Mouse (Mus musculus): ENCODE data around the gene Lrrc46. TPM values are rescaled to one million over a fixed set of nuclear protein-coding genes. Genes with fewer than 3 reads are reported as not detected.

Lrrc46 gene
- not detected for polyA plus RNA-seq (2014; fragmentation: Illumina TruSeq; extraction: RNeasy Lipid Tissue Mini Kit (QIAGEN cat#74804); ENCODE audit: low read depth, low replicate concordance)

DNA sequence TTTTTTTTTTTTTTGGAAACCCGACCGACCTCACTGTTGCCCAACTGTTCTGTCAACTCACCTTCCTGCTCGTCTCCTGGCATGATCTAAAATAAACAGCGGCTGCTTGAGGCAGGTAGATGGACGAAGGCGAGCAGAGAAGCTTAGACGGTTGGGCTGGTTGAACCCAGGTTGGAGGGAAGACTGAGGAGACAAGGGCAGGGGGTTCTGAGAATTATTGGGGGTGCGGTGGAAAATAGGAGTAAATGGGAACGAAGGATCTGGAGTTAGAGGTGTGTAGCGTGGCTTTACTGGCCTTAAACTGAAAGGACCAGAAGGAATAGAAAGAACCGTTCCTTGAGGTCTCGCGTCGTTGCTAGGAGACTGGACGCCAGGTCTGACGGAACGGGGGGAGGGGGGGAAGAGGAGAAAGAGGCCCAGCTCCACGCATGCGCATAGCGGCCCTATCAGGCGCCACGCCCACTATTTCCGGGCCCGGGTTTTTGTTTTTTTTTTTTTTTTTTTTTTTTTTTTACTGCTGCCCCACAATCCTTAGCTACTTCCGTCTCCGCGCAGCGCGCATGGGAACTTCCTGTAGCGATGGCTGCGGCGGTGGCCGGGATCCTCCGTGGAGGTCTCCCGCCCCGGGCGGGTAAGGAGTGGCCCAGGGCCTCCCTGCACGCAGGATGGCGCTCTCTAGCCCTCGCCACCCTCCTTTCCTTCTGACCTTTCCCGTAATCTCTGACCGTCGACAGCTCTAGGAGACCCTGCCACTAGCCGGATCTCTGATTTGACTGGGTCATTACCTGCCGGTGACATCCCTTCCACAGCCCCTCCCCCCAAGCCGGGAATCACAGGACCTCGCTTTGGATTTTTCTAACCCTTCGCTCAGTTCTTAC, at the start of gene Lrrc46, which contains the start of gene Mrpl10:
TSS of gene Lrrc46 (minus strand) at position 386 of the 878 bp plus-strand sequence.
TSS of gene Mrpl10 (plus strand) at position 539 of the 878 bp plus-strand sequence.

DNA sequence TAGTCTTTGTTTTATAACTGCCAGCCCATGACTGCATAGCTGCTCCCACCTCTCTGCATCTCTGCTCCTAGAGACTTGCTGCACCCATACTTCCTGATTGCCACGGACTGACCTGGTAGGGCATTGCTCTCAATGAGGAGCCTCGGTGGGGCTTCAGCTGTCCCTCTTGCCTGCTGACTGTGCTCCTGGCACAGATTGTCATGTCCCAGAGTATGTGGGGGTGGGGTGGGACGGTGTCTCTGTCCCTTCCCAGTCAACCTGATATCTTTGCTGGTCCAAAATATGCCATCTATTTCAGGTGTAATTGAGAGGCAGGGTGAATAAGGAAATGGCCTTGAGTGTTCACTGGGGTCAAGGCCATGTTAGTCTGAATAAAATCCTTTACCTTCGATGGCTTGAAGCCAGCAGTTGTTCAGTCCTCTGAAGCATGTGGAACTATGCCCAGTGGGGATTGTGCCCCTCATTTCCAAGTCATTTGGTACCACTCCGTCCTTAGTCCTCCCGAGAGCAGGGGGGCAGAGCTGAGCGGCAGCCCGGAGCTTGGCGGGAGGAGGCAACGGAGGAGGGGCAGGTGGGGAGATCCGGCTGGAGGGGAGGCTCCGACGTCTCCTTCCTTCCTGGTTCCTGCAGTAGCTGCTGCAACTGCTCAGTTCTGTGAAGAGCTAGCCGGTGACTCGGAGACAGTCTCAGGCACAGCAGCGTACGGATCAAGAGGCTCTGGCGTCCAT, 9.2 kb upstream of the Lrrc46 start, which contains the start of gene Osbpl7:
TSS of gene Osbpl7 (plus strand) at position 413 of the 728 bp plus-strand sequence.

DNA sequence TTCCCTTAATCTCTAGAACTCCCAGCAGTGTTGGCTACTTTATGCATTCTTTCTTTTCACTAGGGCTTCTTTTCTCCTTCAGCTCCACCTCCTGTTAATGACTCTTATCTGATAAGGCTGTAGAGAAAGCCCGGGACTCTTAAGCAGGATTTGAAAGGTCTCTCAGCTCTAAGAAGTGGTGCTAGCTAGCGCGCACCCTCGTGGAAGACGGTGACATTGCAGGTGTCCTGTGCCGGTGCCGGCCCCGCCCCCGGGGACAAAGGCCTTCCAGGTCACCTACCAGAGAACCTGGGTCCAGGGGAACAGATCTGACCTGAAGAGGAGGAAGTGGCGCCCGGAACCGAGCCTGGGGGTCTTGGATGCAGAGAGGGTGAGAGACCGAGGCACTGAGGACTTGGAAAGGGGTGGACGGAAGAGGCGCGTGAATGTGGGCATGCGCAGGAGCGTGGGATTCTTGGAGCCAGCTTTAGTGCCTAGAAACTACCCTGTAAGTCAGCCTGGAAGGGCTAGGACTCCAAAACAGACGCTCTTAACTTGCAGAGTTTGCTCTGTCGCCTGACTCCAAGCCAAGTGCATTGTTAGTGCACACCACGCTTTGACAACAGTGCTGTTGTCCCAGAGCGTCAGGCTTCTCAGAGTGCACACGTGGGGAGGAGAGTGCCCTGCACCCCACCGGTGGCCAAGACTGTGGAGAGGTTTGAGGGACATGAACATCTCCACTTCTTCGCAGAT, 11.4 kb downstream of the Lrrc46 start, which contains the start of gene Scrn2:
TSS of gene Scrn2 (plus strand) at position 253 of the 732 bp plus-strand sequence.

DNA sequence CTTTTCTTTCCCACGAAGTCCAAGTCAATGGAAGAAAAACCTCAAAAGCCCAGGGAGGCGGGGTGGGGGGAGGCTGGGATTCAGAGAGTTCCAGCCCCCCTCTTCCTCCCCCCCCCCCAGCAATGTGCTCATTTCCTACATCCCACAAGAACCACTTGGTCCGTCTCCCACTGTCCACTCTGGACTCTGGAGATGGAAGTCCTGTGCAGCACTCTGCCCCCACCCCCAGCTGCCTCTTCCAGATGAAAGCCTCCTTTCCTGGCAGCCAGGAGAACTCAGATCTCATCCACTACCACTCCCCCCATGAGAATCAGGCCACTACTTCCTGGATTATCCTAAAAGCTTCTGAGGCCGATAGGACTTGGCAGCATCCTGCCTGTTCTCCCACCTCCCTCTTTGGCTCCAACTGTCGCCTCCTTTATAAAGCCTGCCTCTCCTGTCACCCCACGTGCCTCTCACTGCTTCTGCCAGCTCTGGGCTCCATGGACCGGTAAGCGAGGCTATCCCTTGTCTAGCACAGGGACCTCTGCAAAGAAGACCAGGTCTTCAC, 28.0 kb downstream of the Lrrc46 start, which contains the start of gene Sp6:
TSS of gene Sp6 (plus strand) at position 274 of the 550 bp plus-strand sequence.

Other genes with a start within 250 kb of the Lrrc46 start
- 121 TPM for gene Nfe2l1, start 211.4 kb downstream of the Lrrc46 start, polyA plus RNA-seq (2014; fragmentation: Illumina TruSeq; extraction: RNeasy Lipid Tissue Mini Kit (QIAGEN cat#74804); ENCODE audit: low read depth, low replicate concordance)
- 21.8 TPM for gene Copz2, start 191.5 kb downstream of the Lrrc46 start, polyA plus RNA-seq (2014; fragmentation: Illumina TruSeq; extraction: RNeasy Lipid Tissue Mini Kit (QIAGEN cat#74804); ENCODE audit: low read depth, low replicate concordance)
- 16.9 TPM for gene Cdk5rap3, start 124.9 kb downstream of the Lrrc46 start, polyA plus RNA-seq (2014; fragmentation: Illumina TruSeq; extraction: RNeasy Lipid Tissue Mini Kit (QIAGEN cat#74804); ENCODE audit: low read depth, low replicate concordance)
- gene Prr15l, start 113.3 kb downstream of the Lrrc46 start, polyA plus RNA-seq (2014; fragmentation: Illumina TruSeq; extraction: RNeasy Lipid Tissue Mini Kit (QIAGEN cat#74804); ENCODE audit: low read depth, low replicate concordance) = not detected
- 11.4 TPM for gene Pnpo, start 97.4 kb downstream of the Lrrc46 start, polyA plus RNA-seq (2014; fragmentation: Illumina TruSeq; extraction: RNeasy Lipid Tissue Mini Kit (QIAGEN cat#74804); ENCODE audit: low read depth, low replicate concordance)
- gene Sp2, start 58.4 kb downstream of the Lrrc46 start, polyA plus RNA-seq (2014; fragmentation: Illumina TruSeq; extraction: RNeasy Lipid Tissue Mini Kit (QIAGEN cat#74804); ENCODE audit: low read depth, low replicate concordance) = 4.9 TPM
- gene Sp6, start 28.0 kb downstream of the Lrrc46 start, polyA plus RNA-seq (2014; fragmentation: Illumina TruSeq; extraction: RNeasy Lipid Tissue Mini Kit (QIAGEN cat#74804); ENCODE audit: low read depth, low replicate concordance) = not detected
- gene Scrn2, start 11.5 kb downstream of the Lrrc46 start, polyA plus RNA-seq (2014; fragmentation: Illumina TruSeq; extraction: RNeasy Lipid Tissue Mini Kit (QIAGEN cat#74804); ENCODE audit: low read depth, low replicate concordance) = not detected
- 28.6 TPM for gene Mrpl10, start 153 bp upstream of the Lrrc46 start, polyA plus RNA-seq (2014; fragmentation: Illumina TruSeq; extraction: RNeasy Lipid Tissue Mini Kit (QIAGEN cat#74804); ENCODE audit: low read depth, low replicate concordance)
- gene Osbpl7, start 9.2 kb upstream of the Lrrc46 start, polyA plus RNA-seq (2014; fragmentation: Illumina TruSeq; extraction: RNeasy Lipid Tissue Mini Kit (QIAGEN cat#74804); ENCODE audit: low read depth, low replicate concordance) = not detected
- not detected for gene Tbx21, start 73.9 kb upstream of the Lrrc46 start, polyA plus RNA-seq (2014; fragmentation: Illumina TruSeq; extraction: RNeasy Lipid Tissue Mini Kit (QIAGEN cat#74804); ENCODE audit: low read depth, low replicate concordance)
- 0.41 TPM for gene Tbkbp1, start 110.1 kb upstream of the Lrrc46 start, polyA plus RNA-seq (2014; fragmentation: Illumina TruSeq; extraction: RNeasy Lipid Tissue Mini Kit (QIAGEN cat#74804); ENCODE audit: low read depth, low replicate concordance)
- gene Kpnb1, start 146.5 kb upstream of the Lrrc46 start, polyA plus RNA-seq (2014; fragmentation: Illumina TruSeq; extraction: RNeasy Lipid Tissue Mini Kit (QIAGEN cat#74804); ENCODE audit: low read depth, low replicate concordance) = 141 TPM
- 140 TPM for gene Npepps, start 239.2 kb upstream of the Lrrc46 start, polyA plus RNA-seq (2014; fragmentation: Illumina TruSeq; extraction: RNeasy Lipid Tissue Mini Kit (QIAGEN cat#74804); ENCODE audit: low read depth, low replicate concordance)